Mouse (Mus musculus): Measurements from ENCODE around the gene Gm11939. TPM values are rescaled to one million over a fixed set of nuclear protein-coding genes. Genes with fewer than 3 reads are reported as not detected.
A peak's percentile ranks its signal among the peaks of the same experiment; 100 is the strongest.

The Gm11939 gene
- polyA plus RNA-seq, 1 experiment: not detected

DNA sequence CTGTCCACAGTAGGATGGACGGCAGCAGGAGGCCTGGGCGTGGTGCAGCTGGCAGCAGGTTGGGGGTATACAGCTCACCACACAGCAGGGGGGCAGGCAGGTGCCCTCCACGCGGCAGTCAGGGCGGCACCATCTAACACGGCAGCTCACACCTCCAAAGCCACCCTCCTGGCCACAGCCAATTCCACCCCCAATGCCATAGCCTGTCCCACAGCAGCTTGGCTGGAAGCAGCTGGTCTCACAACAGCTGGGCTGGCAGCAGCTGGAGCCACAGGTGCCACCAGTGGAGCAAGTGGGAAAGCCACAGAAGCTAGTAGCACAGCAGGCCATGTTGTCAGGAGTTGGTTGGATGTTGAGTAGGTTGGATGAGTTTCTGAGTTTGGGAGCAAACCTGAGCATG, 21.4 kb upstream of the Gm11939 start, which contains the start of gene Krtap1-5:
Gene Krtap1-5, minus strand, starts transcription at position 381 of the 400 bp plus-strand sequence.
- no peaks in the 10 kb centered on the region for H3K27me3 ChIP-seq (ENCODE audit: control insufficient read depth, insufficient read depth, low read length)
- no peaks in the 10 kb centered on the region for H3K4me1 ChIP-seq (ENCODE audit: control insufficient read depth, insufficient read depth, low read length)
- H3K36me3 ChIP-seq (ENCODE audit: control insufficient read depth, insufficient read depth, low read length): no peaks in the 10 kb centered on the region
- H3K27ac ChIP-seq (ENCODE audit: control insufficient read depth, insufficient read depth, low read depth, low read length): no peak within 1 kb of the TSS
- no peak within 1 kb of the TSS for H3K4me3 ChIP-seq (ENCODE audit: control insufficient read depth, low read depth, low read length)
- no peak for TF ChIP-seq CTCF (IDR thresholded peaks at IDR 0.05; ENCODE audit: control insufficient read depth, insufficient read depth, insufficient replicate concordance, low read depth, low read length)
- no peak for TF ChIP-seq POLR2A (IDR thresholded peaks at IDR 0.05; ENCODE audit: control insufficient read depth, low read depth, low read length)

- Histone ChIP-seq H3K4me3 (ENCODE audit: control insufficient read depth, low read depth, low read length) (no peak overlapping the region), H3K27me3 (ENCODE audit: control insufficient read depth, insufficient read depth, low read length) (no peaks in the 10 kb centered on the region), H3K36me3 (ENCODE audit: control insufficient read depth, insufficient read depth, low read length) (no peaks in the 10 kb centered on the region), H3K27ac (ENCODE audit: control insufficient read depth, insufficient read depth, low read depth, low read length) (no peak overlapping the region), H3K4me1 (ENCODE audit: control insufficient read depth, insufficient read depth, low read length) (no peaks in the 10 kb centered on the region)
- TF ChIP-seq CTCF (IDR thresholded peaks at IDR 0.05; ENCODE audit: control insufficient read depth, insufficient read depth, insufficient replicate concordance, low read depth, low read length): peak; percentile 70; the same call in 1 of the 2 replicates
- TF ChIP-seq POLR2A (IDR thresholded peaks at IDR 0.05; ENCODE audit: control insufficient read depth, low read depth, low read length): no peak
These were observed 14.8 kb upstream of the Gm11939 start for GRCm38 (mm10) chr11:99574106-99574505.

GRCm38 (mm10) chr11:99573164-99573563, 13.9 kb upstream of the Gm11939 start:
- TF ChIP-seq POLR2A (IDR thresholded peaks at IDR 0.05; ENCODE audit: control insufficient read depth, low read depth, low read length): no peak
- TF ChIP-seq CTCF (IDR thresholded peaks at IDR 0.05; ENCODE audit: control insufficient read depth, insufficient read depth, insufficient replicate concordance, low read depth, low read length): no peak
- no peak overlapping the region for H3K27ac ChIP-seq (ENCODE audit: control insufficient read depth, insufficient read depth, low read depth, low read length)
- no peak overlapping the region for H3K4me3 ChIP-seq (ENCODE audit: control insufficient read depth, low read depth, low read length)
- no peaks in the 10 kb centered on the region for H3K36me3 ChIP-seq (ENCODE audit: control insufficient read depth, insufficient read depth, low read length)
- H3K4me1 ChIP-seq (ENCODE audit: control insufficient read depth, insufficient read depth, low read length): no peaks in the 10 kb centered on the region
- no peaks in the 10 kb centered on the region for H3K27me3 ChIP-seq (ENCODE audit: control insufficient read depth, insufficient read depth, low read length)

DNA sequence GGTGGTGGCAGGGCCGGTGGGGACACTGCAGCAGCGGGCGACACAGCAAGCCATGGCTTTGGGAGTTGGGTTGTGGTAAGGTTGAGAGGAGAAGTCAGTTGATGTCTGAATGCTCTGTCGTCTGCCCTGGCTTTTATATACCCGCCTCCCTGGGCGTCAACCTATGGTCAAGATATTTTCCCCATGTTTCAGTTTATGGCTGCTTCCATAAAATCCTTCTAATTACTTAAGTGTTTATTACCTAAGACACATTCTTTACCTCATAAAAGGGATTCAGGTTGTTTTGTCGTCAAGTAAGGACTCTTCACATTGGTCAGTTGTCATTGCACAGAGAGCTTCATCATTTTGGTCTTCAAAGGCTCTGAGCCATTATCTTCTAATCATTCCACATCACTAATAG, 7.3 kb upstream of the Gm11939 start, which contains the start of gene Krtap3-1:
Gene Krtap3-1, minus strand, starts transcription at position 101 of the 400 bp plus-strand sequence.
- Histone ChIP-seq H3K27ac (ENCODE audit: control insufficient read depth, insufficient read depth, low read depth, low read length) (no peak within 1 kb of the TSS), H3K4me3 (ENCODE audit: control insufficient read depth, low read depth, low read length) (no peak within 1 kb of the TSS), H3K36me3 (ENCODE audit: control insufficient read depth, insufficient read depth, low read length) (no peaks in the 10 kb centered on the region), H3K27me3 (ENCODE audit: control insufficient read depth, insufficient read depth, low read length) (no peaks in the 10 kb centered on the region), H3K4me1 (ENCODE audit: control insufficient read depth, insufficient read depth, low read length) (no peaks in the 10 kb centered on the region)
- TF ChIP-seq CTCF (IDR thresholded peaks at IDR 0.05; ENCODE audit: control insufficient read depth, insufficient read depth, insufficient replicate concordance, low read depth, low read length) (no peak), POLR2A (IDR thresholded peaks at IDR 0.05; ENCODE audit: control insufficient read depth, low read depth, low read length) (no peak)

DNA sequence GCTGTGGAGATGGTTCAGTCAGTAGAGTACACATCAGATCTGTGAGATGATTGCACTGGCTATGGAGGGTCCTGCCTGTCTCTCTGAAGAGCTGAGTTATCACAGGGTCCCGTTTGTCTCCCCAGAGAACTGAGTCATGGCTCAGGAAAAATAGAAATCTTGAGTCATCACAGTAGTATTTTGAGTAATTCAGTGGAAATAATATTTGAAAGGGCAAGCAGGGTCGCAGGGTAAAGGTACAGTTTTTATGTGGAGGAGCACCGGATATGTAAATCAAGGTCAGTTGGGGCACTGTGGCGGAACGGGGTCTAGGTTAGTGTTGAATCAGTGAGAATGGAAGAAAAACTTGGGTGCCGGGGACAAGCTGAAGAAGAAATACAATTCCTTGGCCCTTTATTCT, 3.3 kb upstream of the Gm11939 start:
- Histone ChIP-seq H3K27ac (ENCODE audit: control insufficient read depth, insufficient read depth, low read depth, low read length) (no peak overlapping the region), H3K4me3 (ENCODE audit: control insufficient read depth, low read depth, low read length) (no peak overlapping the region), H3K36me3 (ENCODE audit: control insufficient read depth, insufficient read depth, low read length) (no peaks in the 10 kb centered on the region), H3K27me3 (ENCODE audit: control insufficient read depth, insufficient read depth, low read length) (no peaks in the 10 kb centered on the region), H3K4me1 (ENCODE audit: control insufficient read depth, insufficient read depth, low read length) (no peaks in the 10 kb centered on the region)
- no peak for TF ChIP-seq CTCF (IDR thresholded peaks at IDR 0.05; ENCODE audit: control insufficient read depth, insufficient read depth, insufficient replicate concordance, low read depth, low read length)

- Histone ChIP-seq H3K4me1 (ENCODE audit: control insufficient read depth, insufficient read depth, low read length) (no peaks in the 10 kb centered on the region), H3K36me3 (ENCODE audit: control insufficient read depth, insufficient read depth, low read length) (no peaks in the 10 kb centered on the region), H3K27ac (ENCODE audit: control insufficient read depth, insufficient read depth, low read depth, low read length) (no peak overlapping the region), H3K27me3 (ENCODE audit: control insufficient read depth, insufficient read depth, low read length) (no peaks in the 10 kb centered on the region), H3K4me3 (ENCODE audit: control insufficient read depth, low read depth, low read length) (no peak overlapping the region)
- no peak for TF ChIP-seq POLR2A (IDR thresholded peaks at IDR 0.05; ENCODE audit: control insufficient read depth, low read depth, low read length)
- no peak for TF ChIP-seq CTCF (IDR thresholded peaks at IDR 0.05; ENCODE audit: control insufficient read depth, insufficient read depth, insufficient replicate concordance, low read depth, low read length)
These were observed 1.1 kb downstream of the Gm11939 start for GRCm38 (mm10) chr11:99557976-99558745.

GRCm38 (mm10) chr11:99556753-99557152, 2.5 kb downstream of the Gm11939 start, which contains the start of gene Krtap3-2:
Gene Krtap3-2 (minus strand): TSS chr11:99556853.
- TF ChIP-seq POLR2A (IDR thresholded peaks at IDR 0.05; ENCODE audit: control insufficient read depth, low read depth, low read length) (no peak), CTCF (IDR thresholded peaks at IDR 0.05; ENCODE audit: control insufficient read depth, insufficient read depth, insufficient replicate concordance, low read depth, low read length) (no peak)
- no peaks in the 10 kb centered on the region for H3K4me1 ChIP-seq (ENCODE audit: control insufficient read depth, insufficient read depth, low read length)
- H3K36me3 ChIP-seq (ENCODE audit: control insufficient read depth, insufficient read depth, low read length): no peaks in the 10 kb centered on the region

More at GRCm38 (mm10) chr11:99556753-99557152, 2.5 kb downstream of the Gm11939 start, which contains the start of gene Krtap3-2:
- Histone ChIP-seq H3K27me3 (ENCODE audit: control insufficient read depth, insufficient read depth, low read length) (no peaks in the 10 kb centered on the region), H3K27ac (ENCODE audit: control insufficient read depth, insufficient read depth, low read depth, low read length) (no peak within 1 kb of the TSS), H3K4me3 (ENCODE audit: control insufficient read depth, low read depth, low read length) (no peak within 1 kb of the TSS)
